Mouse (Mus musculus) stomach, embryonic 14.5 days (tissue): ENCODE measurements at regions not wholly inside any gene's neighbourhood (a gene's known extent, or its start where the extent isn't known, plus 50 kb on each side); places are given as distances from the start of the nearest gene placed in this dataset.

Experiments used
- ATAC-seq: fragments of 200-750 bp; cut with Nextera tagmentation; 2 replicates; pipeline ENCODE4 v1.8.0; 2017; ENCODE audit warnings: low read depth, moderate TSS enrichment; ENCODE audit not compliant: insufficient number of reproducible peaks, insufficient read depth, low FRiP score
- H3K27ac ChIP-seq: fragments of 300-500 bp; sonication (generic); 2 replicates; pipeline ENCODE4 v1.5.1; 2014; ENCODE audit warnings: mild to moderate bottlenecking, low read length, moderate library complexity, mixed read lengths
- H3K27me3 ChIP-seq: fragments of 300-500 bp; sonication (generic); 2 replicates; pipeline ENCODE4 v1.6.1; 2014; ENCODE audit warnings: low read length, control low read depth, mixed read lengths; ENCODE audit not compliant: control insufficient read depth, insufficient read depth
- H3K36me3 ChIP-seq: fragments of 300-500 bp; sonication (generic); 2 replicates; pipeline ENCODE4 v1.6.1; 2014; ENCODE audit warnings: mild to moderate bottlenecking, control low read depth, low read length, moderate library complexity, mixed read lengths; ENCODE audit not compliant: control insufficient read depth, insufficient read depth
- H3K4me1 ChIP-seq: fragments of 300-500 bp; sonication (generic); 2 replicates; pipeline ENCODE4 v1.6.1; 2014; ENCODE audit warnings: low read length, control low read depth, mixed read lengths; ENCODE audit not compliant: control insufficient read depth, insufficient read depth
- H3K4me2 ChIP-seq: fragments of 300-500 bp; sonication (generic); replicated peaks from 2 replicates; pipeline ENCODE4 v1.6.1; 2014; ENCODE audit warnings: low read depth, low read length, control low read depth
- H3K4me3 ChIP-seq: fragments of 300-500 bp; sonication (generic); 2 replicates; pipeline ENCODE4 v1.5.1; 2014; ENCODE audit warnings: low read depth, low read length, control low read depth
- H3K9ac ChIP-seq: fragments of 300-500 bp; sonication (generic); replicated peaks from 2 replicates; pipeline ENCODE4 v1.6.1; 2014; ENCODE audit warnings: low read depth, mild to moderate bottlenecking, control low read depth, low read length, moderate library complexity, mixed read lengths
- H3K9me3 ChIP-seq: fragments of 300-500 bp; sonication (generic); 2 replicates; pipeline ENCODE4 v1.6.1; 2016; ENCODE audit warnings: low read depth, low read length, control low read depth; ENCODE audit not compliant: control insufficient read depth
- WGBS: fragments of 180-500 bp; shearing (Covaris S2); extraction: QIAGEN DNeasy Blood & Tissue Kit; methylation state at CpG from one replicate; pipeline ENCODE4 v1.1.7; 2014; 5-methylcytosine and 5-hydroxymethylcytosine counted together

DNA sequence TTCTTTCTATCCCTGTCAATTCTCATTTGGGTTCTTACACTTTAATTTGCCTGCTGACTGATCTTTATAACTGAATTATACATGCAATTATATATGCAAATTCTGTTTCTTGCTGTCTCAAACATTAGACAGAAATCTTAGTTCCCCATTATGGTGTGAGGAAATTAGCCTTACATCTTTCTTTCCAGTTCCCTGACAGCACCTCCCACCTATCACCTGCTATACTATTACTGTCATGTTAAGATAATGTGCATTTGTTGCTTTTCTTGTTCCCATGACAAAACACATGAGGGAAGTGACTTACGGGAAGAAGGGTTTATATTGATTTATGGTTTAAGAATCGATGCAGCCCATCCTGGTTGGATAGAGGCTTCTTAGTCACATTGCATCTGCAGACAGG lies 246.0 kb downstream of the Hace1 start:
- Histone ChIP-seq H3K36me3 (no peaks in the 10 kb centered on the region), H3K27ac (no peak overlapping the region), H3K9ac (no peak overlapping the region), H3K4me2 (no peak overlapping the region), H3K4me1 (no peaks in the 10 kb centered on the region), H3K27me3 (no peaks in the 10 kb centered on the region), H3K4me3 (no peak overlapping the region), H3K9me3 (no peaks in the 10 kb centered on the region)
- ATAC-seq, result no peak
- WGBS, result 59% methylated on average over 2 of the region's 2 CpGs

DNA sequence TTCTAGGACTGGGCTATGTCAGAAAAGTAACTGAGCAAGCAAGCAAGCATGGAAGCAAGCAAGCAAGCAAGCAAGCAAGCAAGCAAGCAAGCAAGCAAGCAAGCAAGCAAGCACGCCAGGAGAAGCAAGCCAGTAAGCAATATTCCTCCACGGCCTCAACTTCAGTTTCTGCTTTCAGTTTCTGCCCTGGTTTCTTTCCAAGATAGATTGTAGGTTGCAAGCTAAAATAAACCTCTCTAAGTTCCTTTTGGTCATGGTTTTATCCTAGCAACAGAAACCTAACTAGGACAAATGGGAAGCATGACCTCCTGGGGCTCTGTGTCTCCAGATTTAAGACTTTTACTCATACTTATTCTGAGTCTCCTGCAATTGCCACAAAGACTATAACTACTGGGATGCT lies 271.0 kb downstream of the Hace1 start:
- H3K36me3 ChIP-seq, result no peaks in the 10 kb centered on the region
- H3K27ac ChIP-seq, result no peak overlapping the region
- H3K4me1 ChIP-seq, result no peaks in the 10 kb centered on the region
- H3K4me2 ChIP-seq, result no peak overlapping the region
- no peak for ATAC-seq
- no peaks in the 10 kb centered on the region for H3K27me3 ChIP-seq
- 74% methylated on average over 2 of the region's 2 CpGs for WGBS
- H3K9ac ChIP-seq, result no peak overlapping the region
- no peak overlapping the region for H3K4me3 ChIP-seq
- no peaks in the 10 kb centered on the region for H3K9me3 ChIP-seq

DNA sequence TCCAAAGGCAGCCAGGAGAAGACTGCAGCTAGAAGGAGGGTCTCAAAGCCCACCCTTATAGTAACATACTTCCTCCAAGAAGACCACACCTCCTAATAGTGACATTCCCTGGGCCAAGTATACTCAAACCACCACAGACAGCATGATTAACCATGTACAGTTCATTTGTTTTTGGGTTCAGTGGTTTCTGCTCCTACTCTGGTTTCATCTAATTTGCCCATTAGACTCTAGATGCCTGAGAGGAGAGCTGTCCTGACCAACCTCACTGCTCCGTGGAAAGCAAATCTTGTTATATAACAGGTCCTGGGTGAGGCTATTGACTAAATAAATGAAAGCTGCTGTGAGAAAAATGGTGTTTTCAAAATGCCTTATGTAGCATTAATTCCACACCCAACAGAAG lies 272.2 kb downstream of the Hace1 start:
- H3K4me3 ChIP-seq, result no peak overlapping the region
- no peak for ATAC-seq
- no peak overlapping the region for H3K27ac ChIP-seq
- H3K4me1 ChIP-seq, result no peaks in the 10 kb centered on the region
- H3K9me3 ChIP-seq, result no peaks in the 10 kb centered on the region
- H3K9ac ChIP-seq, result no peak overlapping the region
- WGBS, result 70% methylated on average over 1 of the region's 1 CpGs
- no peaks in the 10 kb centered on the region for H3K27me3 ChIP-seq
- no peaks in the 10 kb centered on the region for H3K36me3 ChIP-seq
- H3K4me2 ChIP-seq, result no peak overlapping the region

DNA sequence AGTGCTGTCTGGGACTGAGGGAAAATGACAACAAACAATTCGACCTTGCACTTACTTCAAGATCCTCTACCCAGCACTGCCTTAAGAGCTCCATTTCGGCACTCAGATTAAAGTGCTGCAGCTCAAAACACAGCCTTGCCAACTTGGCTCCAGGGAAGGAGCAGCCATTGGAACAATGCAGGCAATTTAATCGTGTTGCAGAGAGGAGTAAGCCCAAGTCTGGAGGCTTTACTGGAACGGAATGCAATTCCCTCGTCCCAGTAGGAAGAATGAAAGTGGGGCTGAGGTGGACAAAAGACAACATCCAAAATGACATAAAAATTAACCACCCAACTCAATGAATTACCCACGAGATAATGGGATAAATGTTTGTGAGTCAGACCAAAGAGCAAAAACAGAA lies 273.0 kb downstream of the Hace1 start:
- H3K4me2 ChIP-seq, result no peak overlapping the region

DNA sequence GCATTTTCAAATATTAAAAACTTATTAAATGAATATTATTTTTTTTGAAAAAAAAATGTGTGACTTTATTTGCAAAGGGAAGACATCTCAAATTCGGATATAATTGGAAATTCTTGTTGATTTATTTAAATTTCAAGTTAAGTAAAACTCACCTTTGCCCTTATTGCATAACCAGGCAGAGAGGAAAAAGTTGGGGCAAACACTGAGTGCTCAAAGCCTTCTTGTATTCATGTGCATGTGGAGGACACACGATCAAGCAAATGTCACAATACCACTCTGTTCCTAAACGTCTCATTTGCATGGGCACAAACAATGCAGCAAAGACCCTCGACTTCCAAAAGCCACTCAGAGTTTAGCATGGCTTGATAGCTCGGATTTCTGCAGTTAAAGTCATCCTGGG lies 275.1 kb downstream of the Hace1 start:
- ATAC-seq, result no peak
- Histone ChIP-seq H3K36me3 (no peaks in the 10 kb centered on the region), H3K9ac (no peak overlapping the region), H3K4me3 (no peak overlapping the region), H3K4me1 (no peaks in the 10 kb centered on the region), H3K27ac (no peak overlapping the region), H3K9me3 (no peaks in the 10 kb centered on the region), H3K4me2 (no peak overlapping the region), H3K27me3 (no peaks in the 10 kb centered on the region)
- WGBS, result 64% methylated on average over 5 of the region's 5 CpGs

More for the DNA sequence above, 273.0 kb downstream of the Hace1 start:
- no peaks in the 10 kb centered on the region for H3K4me1 ChIP-seq
- H3K36me3 ChIP-seq, result no peaks in the 10 kb centered on the region
- H3K4me3 ChIP-seq, result no peak overlapping the region
- 62% methylated on average over 6 of the region's 6 CpGs for WGBS
- no peak overlapping the region for H3K9ac ChIP-seq
- no peaks in the 10 kb centered on the region for H3K9me3 ChIP-seq
- ATAC-seq, result no peak
- H3K27ac ChIP-seq, result no peak overlapping the region
- H3K27me3 ChIP-seq, result no peaks in the 10 kb centered on the region

DNA sequence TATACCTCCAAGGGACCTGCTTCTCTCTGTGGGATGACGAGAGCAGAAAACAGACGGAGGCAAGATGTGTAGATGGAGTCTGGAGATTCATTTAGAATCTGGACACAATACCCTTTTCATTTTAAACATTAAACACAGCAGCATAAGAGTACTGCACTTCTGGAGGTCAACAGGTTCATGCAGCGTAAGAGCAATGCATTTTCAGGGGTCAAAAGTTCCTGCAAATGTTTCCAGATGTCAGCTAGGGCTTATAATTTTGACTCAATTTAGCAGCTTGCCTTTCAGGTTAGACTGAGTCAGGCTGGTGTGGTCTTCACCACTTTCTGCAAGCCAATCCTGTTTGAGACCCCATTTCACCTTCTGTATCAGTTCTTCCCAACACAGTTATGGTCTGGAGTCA lies 277.9 kb downstream of the Hace1 start:
- no peaks in the 10 kb centered on the region for H3K9me3 ChIP-seq

DNA sequence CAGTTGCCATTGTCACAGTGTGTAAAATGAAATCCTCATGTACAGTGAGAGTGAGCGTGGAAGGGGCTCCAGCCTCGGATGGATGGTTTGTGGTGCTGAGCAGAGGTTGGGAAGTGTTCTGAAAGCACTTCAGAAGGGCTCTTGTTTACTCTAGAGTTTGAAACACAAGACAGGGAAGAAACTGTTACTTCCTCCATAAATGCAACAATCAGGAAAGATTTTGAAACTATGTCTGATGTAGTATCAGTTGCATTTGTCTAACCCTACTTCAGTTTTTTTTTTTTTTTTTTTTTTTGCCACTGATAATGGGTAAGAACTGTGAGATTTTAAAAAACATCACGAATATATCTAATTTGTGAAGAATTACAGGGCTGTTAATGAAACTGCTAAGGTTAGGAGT lies 281.5 kb downstream of the Hace1 start:
- Histone ChIP-seq H3K9me3 (no peaks in the 10 kb centered on the region), H3K36me3 (no peaks in the 10 kb centered on the region), H3K27me3 (no peaks in the 10 kb centered on the region), H3K4me3 (no peak overlapping the region), H3K27ac (no peak overlapping the region), H3K4me1 (no peaks in the 10 kb centered on the region), H3K9ac (no peak overlapping the region), H3K4me2 (no peak overlapping the region)
- ATAC-seq, result no peak
- 51% methylated on average over 3 of the region's 3 CpGs for WGBS

More for the DNA sequence above, 277.9 kb downstream of the Hace1 start:
- H3K27ac ChIP-seq, result no peak overlapping the region
- H3K4me3 ChIP-seq, result no peak overlapping the region
- ATAC-seq, result no peak
- WGBS, result 39% methylated on average over 3 of the region's 3 CpGs
- no peaks in the 10 kb centered on the region for H3K27me3 ChIP-seq
- H3K4me2 ChIP-seq, result no peak overlapping the region
- no peaks in the 10 kb centered on the region for H3K36me3 ChIP-seq
- no peak overlapping the region for H3K9ac ChIP-seq
- H3K4me1 ChIP-seq, result no peaks in the 10 kb centered on the region

DNA sequence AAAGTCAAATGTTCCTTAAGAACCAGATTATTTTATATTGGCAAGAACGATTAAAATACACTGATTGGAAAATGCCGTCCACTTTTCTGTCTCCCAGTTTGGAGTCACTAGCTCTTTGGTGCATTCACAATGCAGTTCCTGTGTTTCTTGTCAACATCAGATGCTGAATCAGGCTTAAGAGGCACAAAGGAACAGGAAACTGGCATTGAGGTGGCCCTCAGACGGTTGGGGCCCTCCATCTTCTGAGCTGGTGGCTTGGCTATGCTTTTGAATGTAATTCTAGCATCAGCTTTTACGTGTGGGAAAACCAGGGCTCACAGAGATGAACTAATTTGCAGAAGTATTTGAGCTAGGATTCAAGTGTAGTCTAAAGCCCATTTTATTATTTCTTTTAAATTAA lies 282.3 kb downstream of the Hace1 start:
- no peak overlapping the region for H3K9ac ChIP-seq
- H3K27ac ChIP-seq, result no peak overlapping the region
- no peaks in the 10 kb centered on the region for H3K36me3 ChIP-seq
- H3K4me2 ChIP-seq, result no peak overlapping the region
- ATAC-seq, result no peak
- H3K27me3 ChIP-seq, result no peaks in the 10 kb centered on the region
- 76% methylated on average over 4 of the region's 4 CpGs for WGBS
- H3K4me1 ChIP-seq, result no peaks in the 10 kb centered on the region
- H3K9me3 ChIP-seq, result no peaks in the 10 kb centered on the region
- no peak overlapping the region for H3K4me3 ChIP-seq

DNA sequence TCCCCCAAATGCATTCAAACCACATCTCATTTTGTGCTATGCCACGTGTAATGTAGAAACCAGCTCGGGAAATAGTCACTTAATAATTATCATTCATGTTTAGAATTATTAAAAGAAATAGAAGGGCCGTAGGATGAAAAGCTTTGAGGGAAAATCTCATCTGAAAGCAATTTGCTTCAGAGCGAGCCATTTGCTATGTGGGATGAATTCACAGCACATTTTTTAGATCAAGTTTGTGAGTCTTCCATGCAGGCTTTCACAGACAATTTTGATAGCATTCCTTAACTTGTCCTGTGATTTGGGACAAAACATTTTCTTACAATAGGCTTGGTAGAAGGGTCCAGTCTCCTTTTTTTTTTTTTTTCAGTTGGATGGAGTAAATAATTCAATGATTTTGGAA lies 283.1 kb downstream of the Hace1 start:
- WGBS, result 75% methylated on average over 4 of the region's 4 CpGs
- no peak overlapping the region for H3K4me3 ChIP-seq
- H3K27me3 ChIP-seq, result no peaks in the 10 kb centered on the region
- H3K4me1 ChIP-seq, result no peaks in the 10 kb centered on the region
- no peaks in the 10 kb centered on the region for H3K9me3 ChIP-seq
- H3K36me3 ChIP-seq, result no peaks in the 10 kb centered on the region
- no peak overlapping the region for H3K4me2 ChIP-seq
- no peak for ATAC-seq
- no peak overlapping the region for H3K27ac ChIP-seq
- H3K9ac ChIP-seq, result no peak overlapping the region
